Mouse (Mus musculus) heart, adult 10 weeks (tissue): ENCODE data around the gene Shisa6. TPM values are rescaled to one million over a fixed set of nuclear protein-coding genes. Genes with fewer than 3 reads are reported as not detected.

Experiments used
- polyA plus RNA-seq: library from polyadenylated mRNA; stranded (reverse); fragments of 350-450 nt; fragmentation: Illumina TruSeq; extraction: RNeasy Lipid Tissue Mini Kit (QIAGEN cat#74804); gene quantifications from one replicate; pipeline ENCODE4 v1.2.3, GENCODE M21; 2014; ENCODE audit warnings: low read depth, low replicate concordance

Gene Shisa6
- 1.2 TPM for polyA plus RNA-seq

DNA sequence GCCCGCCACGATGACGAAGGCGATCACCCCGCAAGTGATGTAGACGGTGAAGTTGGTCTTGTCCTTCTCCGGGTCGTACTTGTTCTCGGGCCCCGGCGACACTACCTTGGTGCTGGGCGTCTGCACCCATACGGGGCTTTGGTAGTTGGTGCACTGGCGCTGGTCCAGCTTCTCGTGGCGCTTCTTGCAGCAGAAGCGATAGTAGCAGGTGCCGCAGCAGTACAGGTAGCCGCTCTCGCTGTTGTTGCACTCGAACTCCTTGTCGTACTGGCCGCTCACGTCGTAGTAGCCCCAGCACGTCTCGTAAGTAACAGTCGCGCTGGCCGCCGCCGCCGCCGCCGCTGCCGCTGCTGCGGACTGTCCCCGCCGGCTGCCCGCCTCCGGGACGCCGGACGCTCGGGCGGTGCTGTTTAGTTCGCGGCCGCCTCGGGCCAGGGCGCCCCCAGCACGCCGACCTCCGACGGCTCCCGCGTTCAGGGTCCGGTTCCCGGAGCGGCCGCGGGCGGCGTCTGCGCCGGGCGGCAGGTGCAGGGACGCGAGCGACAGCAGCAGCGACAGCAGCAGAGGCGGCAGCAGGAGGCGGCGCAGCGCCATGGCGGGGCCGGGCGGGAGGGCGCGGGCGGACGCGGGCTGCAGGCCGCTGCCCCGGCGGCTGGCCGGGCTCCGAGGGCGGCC lies at the start of gene Shisa6:
TSS of gene Shisa6 (minus strand) at position 594 of the 675 bp plus-strand sequence.

DNA sequence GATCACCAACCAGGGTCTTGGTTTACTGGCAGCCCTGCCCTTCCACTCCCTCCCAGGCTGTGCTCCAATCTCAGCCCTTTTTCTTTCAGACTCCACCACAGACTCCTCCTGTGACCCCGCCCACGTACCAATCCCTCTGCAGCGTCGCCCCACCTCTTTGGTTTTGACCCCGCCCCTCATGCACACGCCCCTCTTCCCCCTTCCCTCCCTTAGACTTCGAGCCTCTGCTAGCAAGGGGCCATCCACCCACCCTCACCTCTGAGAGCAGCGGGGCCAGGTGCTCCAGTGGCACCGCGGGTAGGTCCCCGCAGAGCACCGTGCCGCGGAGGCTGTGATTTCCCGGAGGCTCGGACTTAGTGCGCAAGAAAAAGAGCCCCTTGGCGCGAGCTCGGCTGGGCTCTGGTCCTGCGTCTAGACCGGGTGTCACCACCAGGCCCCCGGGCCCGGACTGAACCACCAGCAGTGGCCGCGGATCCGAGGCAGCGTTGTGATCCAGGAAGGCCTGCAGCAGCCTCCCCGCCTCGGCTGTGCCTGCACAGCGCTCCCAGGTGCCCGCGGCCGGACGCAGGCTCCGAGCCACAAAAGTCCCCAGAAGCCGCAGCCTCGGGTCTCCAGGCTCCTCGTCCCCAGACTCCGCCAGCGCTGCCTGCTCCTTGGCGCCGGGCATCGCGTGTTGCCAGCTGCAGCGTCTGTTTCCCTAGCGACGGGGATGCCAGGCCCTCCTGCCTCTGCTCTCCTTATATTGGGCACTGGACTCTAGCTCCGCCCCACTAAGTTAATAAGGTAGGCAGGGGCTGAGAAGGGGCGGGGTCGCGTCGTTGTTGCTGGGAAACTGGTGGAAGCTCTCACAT lies 357.7 kb downstream of the Shisa6 start, which contains the start of gene Dnah9:
TSS of gene Dnah9 (minus strand) at position 751 of the 851 bp plus-strand sequence.

